Mouse (Mus musculus): ENCODE data around the gene Usp2. TPM values are rescaled to one million over a fixed set of nuclear protein-coding genes. Genes with fewer than 3 reads are reported as not detected.

The Usp2 gene
- polyA plus RNA-seq, 1 experiment from 2014 or later = 10.8 TPM

GRCm38 (mm10) chr9:44088877-44089608 lies 22.2 kb downstream of the Usp2 start:
- H3K27ac ChIP-seq = 0 out of 2 replicates have a peak overlapping the region, but pooled peaks have one; percentile 27
- peaks cover 43% of the 10 kb centered on the region for H3K4me1 ChIP-seq (replicated peaks)
- no peaks in the 10 kb centered on the region for H3K9me3 ChIP-seq
- peaks cover 3% of the 10 kb centered on the region; the same call in 1 of the 2 replicates for H3K36me3 ChIP-seq
- no peak for ATAC-seq
- H3K27me3 ChIP-seq (replicated peaks) = no peaks in the 10 kb centered on the region
- no peak overlapping the region for H3K9ac ChIP-seq
- 63% methylated on average over 12 of the region's 12 CpGs for WGBS
- H3K4me3 ChIP-seq (replicated peaks) = no peak overlapping the region
- 0 out of 2 replicates have a peak overlapping the region, but pooled peaks have one; percentile 11 for H3K4me2 ChIP-seq (replicated peaks)

DNA sequence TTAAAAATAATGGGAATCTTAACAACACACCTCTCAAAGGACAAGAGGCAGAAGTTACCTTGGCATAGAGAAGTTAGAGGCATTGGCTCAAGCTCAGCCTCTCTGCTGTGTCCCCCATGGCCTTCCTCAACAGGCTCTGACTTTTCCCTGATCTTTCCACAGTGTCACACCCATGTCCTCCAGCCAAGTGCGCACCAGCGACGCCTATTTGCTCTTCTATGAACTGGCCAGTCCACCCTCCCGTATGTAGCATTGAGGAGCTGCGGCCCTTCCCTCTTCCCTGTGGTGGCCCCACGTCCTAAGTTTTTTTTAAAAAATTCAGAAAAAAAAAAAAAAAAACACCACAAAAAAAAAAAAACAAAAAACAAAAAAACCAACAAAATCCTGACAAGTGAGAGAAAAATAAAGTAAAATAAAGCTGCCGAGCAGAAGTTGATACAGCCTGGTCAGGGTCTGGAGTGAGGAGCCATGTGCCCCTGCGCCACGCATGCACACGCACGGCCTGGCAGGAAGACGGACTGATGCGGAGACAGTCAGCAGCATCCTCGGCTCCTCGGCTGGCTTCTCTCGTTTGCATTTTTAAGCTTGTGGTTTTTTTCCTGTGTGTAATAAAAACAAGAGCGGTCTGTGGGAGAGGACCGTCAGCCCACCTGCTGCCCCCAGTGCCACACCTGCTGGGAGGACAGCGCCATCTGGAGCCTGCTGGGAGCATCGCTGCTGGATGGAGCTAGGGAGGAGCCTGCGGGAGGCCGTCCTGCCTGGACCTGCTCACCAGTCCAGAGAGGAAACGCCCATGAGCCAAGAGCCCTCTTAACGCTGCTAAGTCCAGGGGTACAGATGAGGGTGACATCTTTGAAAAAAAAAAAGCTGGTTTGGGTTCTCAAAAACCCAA lies 27.0 kb downstream of the Usp2 start:
- peaks cover 17% of the 10 kb centered on the region for H3K4me1 ChIP-seq (replicated peaks)
- peaks cover 3% of the 10 kb centered on the region; the same call in 1 of the 2 replicates for H3K36me3 ChIP-seq
- H3K9ac ChIP-seq = no peak overlapping the region
- no peak overlapping the region for H3K4me3 ChIP-seq (replicated peaks)
- WGBS = 39% methylated on average over 24 of the region's 24 CpGs
- H3K27me3 ChIP-seq (replicated peaks) = no peaks in the 10 kb centered on the region
- peak; percentile 58 for ATAC-seq
- no peak overlapping the region for H3K27ac ChIP-seq
- no peaks in the 10 kb centered on the region for H3K9me3 ChIP-seq
- no peak overlapping the region; the same call in 1 of the 2 replicates for H3K4me2 ChIP-seq (replicated peaks)

GRCm38 (mm10) chr9:44094737-44095136 lies 27.9 kb downstream of the Usp2 start:
- no peak for ATAC-seq
- H3K36me3 ChIP-seq = peaks cover 3% of the 10 kb centered on the region; the same call in 1 of the 2 replicates
- H3K4me2 ChIP-seq (replicated peaks) = no peak overlapping the region
- H3K27me3 ChIP-seq (replicated peaks) = no peaks in the 10 kb centered on the region
- peaks cover 9% of the 10 kb centered on the region; the same call in 1 of the 2 replicates for H3K4me1 ChIP-seq (replicated peaks)
- H3K4me3 ChIP-seq (replicated peaks) = no peak overlapping the region
- no peak overlapping the region for H3K9ac ChIP-seq
- 81% methylated on average over 3 of the region's 3 CpGs for WGBS
- H3K9me3 ChIP-seq = no peaks in the 10 kb centered on the region
- no peak overlapping the region for H3K27ac ChIP-seq

DNA sequence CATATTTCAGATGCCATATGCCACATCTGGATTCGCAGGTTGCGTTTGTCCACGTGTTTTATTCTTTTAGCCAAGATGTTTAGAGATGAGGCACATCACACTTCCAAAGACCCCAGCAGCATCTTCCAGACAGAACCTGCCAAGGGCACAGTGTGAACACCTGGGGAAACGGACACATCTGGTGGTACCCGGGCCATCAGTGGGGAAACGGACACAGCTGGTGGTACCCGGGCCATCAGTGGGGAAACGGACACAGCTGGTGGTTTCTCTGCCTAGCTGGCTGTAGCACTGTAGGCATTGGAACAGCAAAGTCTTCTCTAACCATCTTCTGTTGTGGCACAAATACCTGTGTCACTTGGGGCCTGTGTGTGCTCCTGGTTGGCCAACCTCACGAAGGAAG lies 29.0 kb downstream of the Usp2 start:
- H3K4me3 ChIP-seq (replicated peaks) = no peak overlapping the region
- H3K4me1 ChIP-seq (replicated peaks) = peaks cover 6% of the 10 kb centered on the region; the same call in 1 of the 2 replicates
- H3K27ac ChIP-seq = no peak overlapping the region
- ATAC-seq = no peak
- no peaks in the 10 kb centered on the region for H3K9me3 ChIP-seq
- H3K27me3 ChIP-seq (replicated peaks) = no peaks in the 10 kb centered on the region
- peaks cover 3% of the 10 kb centered on the region; the same call in 1 of the 2 replicates for H3K36me3 ChIP-seq
- WGBS = 91% methylated on average over 9 of the region's 9 CpGs
- H3K9ac ChIP-seq = no peak overlapping the region
- no peak overlapping the region for H3K4me2 ChIP-seq (replicated peaks)

DNA sequence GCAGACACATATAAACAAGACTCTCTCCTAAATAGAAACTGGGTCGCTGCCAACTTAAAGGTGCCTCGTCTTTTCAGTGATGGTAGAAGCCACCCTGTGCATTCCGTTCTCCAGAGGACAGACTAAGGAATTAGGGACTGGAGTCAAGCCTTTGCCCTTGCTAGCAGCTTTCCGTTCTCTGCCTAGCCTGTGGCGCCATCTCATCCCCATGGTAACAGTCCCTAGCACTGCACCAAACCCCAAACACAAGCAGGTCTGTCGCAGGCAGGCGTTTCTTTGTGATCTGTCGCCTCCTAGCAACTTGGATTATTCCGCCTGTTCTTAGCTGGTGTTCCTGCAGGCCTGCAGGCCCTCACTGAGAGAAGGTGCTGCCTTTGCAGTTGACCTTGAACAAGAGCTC lies 29.7 kb downstream of the Usp2 start:
- ATAC-seq = 0 out of 2 replicates have a peak, but pooled peaks have one; percentile 24
- 45% methylated on average over 9 of the region's 9 CpGs for WGBS
- Histone ChIP-seq H3K4me1 (replicated peaks) (peaks cover 6% of the 10 kb centered on the region; the same call in 1 of the 2 replicates), H3K4me2 (replicated peaks) (no peak overlapping the region), H3K27me3 (replicated peaks) (no peaks in the 10 kb centered on the region), H3K9me3 (no peaks in the 10 kb centered on the region), H3K36me3 (no peaks in the 10 kb centered on the region), H3K27ac (no peak overlapping the region), H3K4me3 (replicated peaks) (no peak overlapping the region), H3K9ac (no peak overlapping the region)

- no peak within 1 kb of the TSS for H3K9ac ChIP-seq
- H3K4me1 ChIP-seq (replicated peaks) = 0 out of 2 replicates have a peak, but pooled peaks cover 3% of the 10 kb centered on the region
- H3K9me3 ChIP-seq = no peaks in the 10 kb centered on the region
- H3K36me3 ChIP-seq = peaks cover 4% of the 10 kb centered on the region; the same call in 1 of the 2 replicates
- H3K4me3 ChIP-seq (replicated peaks) = no peak within 1 kb of the TSS
- WGBS = 69% methylated on average over 9 of the region's 9 CpGs
- no peak for ATAC-seq
- H3K4me2 ChIP-seq (replicated peaks) = no peak within 1 kb of the TSS
- no peaks in the 10 kb centered on the region for H3K27me3 ChIP-seq (replicated peaks)
- H3K27ac ChIP-seq = no peak within 1 kb of the TSS
These were observed 34.7 kb downstream of the Usp2 start, which contains the start of gene Mfrp for GRCm38 (mm10) chr9:44101490-44101889. Gene Mfrp, plus strand, starts transcription at chr9:44101729.

- 86% methylated on average over 7 of the region's 7 CpGs for WGBS
- H3K27me3 ChIP-seq (replicated peaks) = no peaks in the 10 kb centered on the region
- H3K4me2 ChIP-seq (replicated peaks) = no peak overlapping the region
- H3K9ac ChIP-seq = no peak overlapping the region
- H3K4me3 ChIP-seq (replicated peaks) = no peak overlapping the region
- H3K9me3 ChIP-seq = no peaks in the 10 kb centered on the region
- H3K4me1 ChIP-seq (replicated peaks) = peaks cover 36% of the 10 kb centered on the region
- peaks cover 4% of the 10 kb centered on the region; the same call in 1 of the 2 replicates for H3K36me3 ChIP-seq
- no peak overlapping the region for H3K27ac ChIP-seq
- no peak for ATAC-seq
These were observed 38.1 kb downstream of the Usp2 start for GRCm38 (mm10) chr9:44104881-44105280.

DNA sequence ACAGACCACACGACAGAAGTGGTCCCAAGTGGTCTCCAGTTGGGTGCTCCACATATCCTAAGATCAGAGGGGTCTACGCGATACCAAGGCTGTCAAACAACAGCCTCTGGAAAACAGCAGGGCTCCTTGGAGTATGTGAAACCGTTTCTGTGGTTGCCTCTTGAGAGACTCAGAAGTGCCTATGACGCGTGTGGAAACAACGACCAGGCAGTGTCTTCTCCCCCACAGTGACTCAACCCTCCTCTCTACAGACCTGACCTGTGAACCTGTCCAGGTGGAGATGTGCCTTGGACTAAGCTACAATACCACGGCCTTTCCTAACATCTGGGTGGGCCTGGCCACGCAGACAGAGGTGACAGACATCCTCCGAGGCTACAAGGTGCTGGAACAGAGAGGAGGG lies 39.0 kb downstream of the Usp2 start:
- no peak overlapping the region for H3K4me2 ChIP-seq (replicated peaks)
- 85% methylated on average over 10 of the region's 10 CpGs for WGBS
- H3K4me1 ChIP-seq (replicated peaks) = peaks cover 43% of the 10 kb centered on the region

DNA sequence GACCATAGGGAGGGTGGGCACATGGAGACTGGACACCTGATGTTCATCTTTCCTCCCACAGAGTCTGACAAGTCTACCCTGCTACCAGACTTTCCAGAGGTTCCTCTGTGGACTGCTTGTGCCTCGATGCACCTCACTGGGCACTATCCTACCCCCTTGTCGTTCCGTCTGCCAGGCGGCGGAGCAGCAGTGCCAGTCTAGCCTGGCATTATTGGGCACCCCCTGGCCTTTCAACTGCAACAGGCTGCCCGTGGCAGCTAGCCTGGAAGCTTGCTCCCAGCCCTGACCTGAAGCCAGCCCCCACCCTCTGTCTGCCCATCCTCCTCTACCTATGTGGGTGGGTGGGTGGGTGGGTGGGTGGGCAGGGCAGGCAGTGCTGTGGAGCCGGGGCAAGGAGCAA lies 39.4 kb downstream of the Usp2 start:
- Histone ChIP-seq H3K4me2 (replicated peaks) (0 out of 2 replicates have a peak overlapping the region, but pooled peaks have one; percentile 42), H3K27ac (peak overlapping the region; percentile 75; the same call in 1 of the 2 replicates), H3K9me3 (no peaks in the 10 kb centered on the region), H3K4me1 (replicated peaks) (peaks cover 43% of the 10 kb centered on the region), H3K27me3 (replicated peaks) (no peaks in the 10 kb centered on the region), H3K36me3 (peaks cover 4% of the 10 kb centered on the region; the same call in 1 of the 2 replicates), H3K9ac (no peak overlapping the region), H3K4me3 (replicated peaks) (no peak overlapping the region)
- 90% methylated on average over 7 of the region's 7 CpGs for WGBS
- no peak for ATAC-seq

More for the DNA sequence above, 39.0 kb downstream of the Usp2 start:
- Histone ChIP-seq H3K36me3 (peaks cover 4% of the 10 kb centered on the region; the same call in 1 of the 2 replicates), H3K27me3 (replicated peaks) (no peaks in the 10 kb centered on the region), H3K27ac (no peak overlapping the region), H3K9ac (no peak overlapping the region), H3K4me3 (replicated peaks) (no peak overlapping the region), H3K9me3 (no peaks in the 10 kb centered on the region)
- no peak for ATAC-seq

DNA sequence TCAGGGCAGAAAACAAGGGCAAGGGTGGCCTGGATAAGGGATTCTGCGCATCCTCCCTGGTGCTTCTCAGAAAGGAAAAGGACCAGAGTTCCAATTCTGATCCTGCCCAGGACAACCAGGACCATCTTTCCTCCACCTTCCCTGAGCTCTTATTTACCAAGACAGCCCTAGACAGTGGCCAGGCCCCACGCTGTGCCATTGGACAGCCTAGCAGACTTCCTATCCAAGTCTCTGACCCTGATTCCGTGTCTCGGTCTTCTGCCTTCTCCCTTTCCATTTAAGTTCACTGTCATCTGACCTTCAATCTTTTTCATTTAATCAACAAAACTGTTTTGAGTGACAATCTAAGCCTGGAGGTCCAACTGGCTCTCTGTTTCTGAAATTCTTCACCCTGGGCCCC lies 39.8 kb downstream of the Usp2 start:
- H3K4me1 ChIP-seq (replicated peaks) = peaks cover 44% of the 10 kb centered on the region
- no peaks in the 10 kb centered on the region for H3K9me3 ChIP-seq
- H3K27me3 ChIP-seq (replicated peaks) = no peaks in the 10 kb centered on the region
- H3K27ac ChIP-seq = peak overlapping the region; percentile 75
- 77% methylated on average over 4 of the region's 4 CpGs for WGBS
- peaks cover 4% of the 10 kb centered on the region; the same call in 1 of the 2 replicates for H3K36me3 ChIP-seq
- ATAC-seq = no peak
- peak overlapping the region; percentile 42 for H3K4me2 ChIP-seq (replicated peaks)
- no peak overlapping the region for H3K9ac ChIP-seq
- no peak overlapping the region for H3K4me3 ChIP-seq (replicated peaks)

DNA sequence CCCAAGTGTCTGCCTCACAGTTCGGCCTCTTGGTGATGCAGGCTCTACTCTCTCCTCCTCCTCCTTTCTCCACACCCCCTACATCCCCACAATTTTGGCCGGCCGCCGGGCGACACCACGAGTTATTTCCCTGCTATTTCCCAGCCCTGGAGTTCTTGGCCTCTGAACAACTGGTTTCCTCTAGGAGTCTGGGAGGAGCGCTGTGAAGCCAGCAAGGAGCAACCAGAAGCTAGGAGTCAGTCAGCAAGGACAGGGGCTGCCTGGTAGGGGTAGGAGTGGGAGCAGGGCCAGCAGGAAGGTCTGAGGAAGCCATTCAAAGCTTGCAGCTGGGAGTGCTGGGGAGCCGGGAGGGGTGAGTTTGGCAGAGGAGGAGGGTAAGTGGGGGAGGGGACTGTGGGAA lies 40.3 kb downstream of the Usp2 start, which contains the start of gene C1qtnf5:
TSS of gene C1qtnf5 (plus strand) at position 136 of the 400 bp plus-strand sequence.
- WGBS = 31% methylated on average over 8 of the region's 8 CpGs
- Histone ChIP-seq H3K27ac (peak within 1 kb of the TSS; percentile 75), H3K27me3 (replicated peaks) (no peaks in the 10 kb centered on the region), H3K36me3 (peaks cover 4% of the 10 kb centered on the region; the same call in 1 of the 2 replicates), H3K4me1 (replicated peaks) (peaks cover 48% of the 10 kb centered on the region), H3K9ac (peak within 1 kb of the TSS; percentile 33; the same call in 1 of the 2 replicates), H3K4me3 (replicated peaks) (peak within 1 kb of the TSS; percentile 15; the same call in 1 of the 2 replicates), H3K9me3 (no peaks in the 10 kb centered on the region), H3K4me2 (replicated peaks) (peak within 1 kb of the TSS; percentile 42)
- ATAC-seq = peak; percentile 70
